Mouse (Mus musculus) limb, embryonic 12.5 days (tissue): ENCODE measurements at regions not wholly inside any gene's neighbourhood (a gene's known extent, or its start where the extent isn't known, plus 50 kb on each side); places are given as distances from the start of the nearest gene placed in this dataset.
A peak's percentile ranks its signal among the peaks of the same experiment; 100 is the strongest.

Experiments
- ATAC-seq: fragments of 200-750 bp; cut with Nextera tagmentation; 2 replicates; pipeline ENCODE4 v1.8.0; 2017; ENCODE audit warnings: low read depth, moderate TSS enrichment; ENCODE audit not compliant: insufficient number of reproducible peaks, insufficient read depth, low FRiP score, low TSS enrichment
- H3K27ac ChIP-seq: fragments of 300-500 bp; sonication (generic); 2 replicates; pipeline ENCODE4 v1.5.1; 2016; ENCODE audit warnings: mild to moderate bottlenecking, moderate library complexity
- H3K27me3 ChIP-seq: fragments of 300-500 bp; sonication (generic); 2 replicates; pipeline ENCODE4 v1.6.1; 2016; ENCODE audit warnings: mild to moderate bottlenecking, moderate library complexity
- H3K36me3 ChIP-seq: fragments of 300-500 bp; sonication (generic); 2 replicates; pipeline ENCODE4 v1.6.1; 2016; ENCODE audit warnings: mild to moderate bottlenecking, moderate library complexity
- H3K4me1 ChIP-seq: fragments of 300-500 bp; sonication (generic); replicated peaks from 2 replicates; pipeline ENCODE4 v1.6.1; 2016
- H3K4me2 ChIP-seq: fragments of 300-500 bp; sonication (generic); 2 replicates; pipeline ENCODE4 v1.6.1; 2016; ENCODE audit warnings: mild to moderate bottlenecking, moderate library complexity
- H3K4me3 ChIP-seq: fragments of 300-500 bp; sonication (generic); replicated peaks from 2 replicates; pipeline ENCODE4 v1.5.1; 2016; ENCODE audit warnings: mild to moderate bottlenecking
- H3K9ac ChIP-seq: fragments of 300-500 bp; sonication (generic); replicated peaks from 2 replicates; pipeline ENCODE4 v1.6.1; 2016; ENCODE audit warnings: mild to moderate bottlenecking, moderate library complexity
- H3K9me3 ChIP-seq: fragments of 300-500 bp; sonication (generic); 2 replicates; pipeline ENCODE4 v1.6.1; 2016; ENCODE audit warnings: mild to moderate bottlenecking, moderate library complexity
- WGBS: fragments of 180-500 bp; shearing (Covaris S2); methylation state at CpG from one replicate; pipeline ENCODE4 v1.1.7; 2016; 5-methylcytosine and 5-hydroxymethylcytosine counted together

- Histone ChIP-seq H3K4me1 (0 out of 2 replicates have a peak, but pooled peaks cover 8% of the 10 kb centered on the region), H3K27me3 (peaks cover 4% of the 10 kb centered on the region; the same call in 1 of the 2 replicates), H3K36me3 (no peaks in the 10 kb centered on the region), H3K27ac (no peak overlapping the region), H3K4me2 (no peak overlapping the region), H3K4me3 (no peak overlapping the region), H3K9me3 (no peaks in the 10 kb centered on the region), H3K9ac (no peak overlapping the region)
- no peak for ATAC-seq
- 38% methylated on average over 5 of the region's 5 CpGs for whole genome bisulfite sequencing
Observed at GRCm38 (mm10) chr17:4806051-4806450, 188.1 kb upstream of the Arid1b start.

DNA sequence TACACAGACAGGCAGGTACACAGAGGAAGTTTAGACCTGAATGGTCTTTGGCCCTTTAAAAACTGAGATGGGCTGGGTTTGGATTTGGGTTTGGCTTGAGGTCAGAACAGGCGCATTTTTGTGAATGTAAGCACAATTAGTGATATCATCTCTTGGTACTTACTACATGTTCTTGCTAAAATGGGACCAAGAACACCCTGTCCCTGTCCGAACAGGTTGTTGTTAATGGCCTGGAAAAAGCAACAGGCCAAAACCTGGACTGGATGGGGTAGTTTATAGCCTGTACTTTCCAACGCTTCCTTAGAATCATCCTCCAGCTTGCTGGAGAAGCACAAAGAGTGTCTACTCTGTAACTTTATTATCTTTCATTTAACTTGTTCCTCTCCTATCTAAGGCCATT, 185.2 kb upstream of the Arid1b start:
- Histone ChIP-seq H3K4me3 (no peak overlapping the region), H3K9ac (no peak overlapping the region), H3K9me3 (no peaks in the 10 kb centered on the region), H3K4me2 (no peak overlapping the region), H3K27me3 (peaks cover 4% of the 10 kb centered on the region; the same call in 1 of the 2 replicates), H3K4me1 (0 out of 2 replicates have a peak, but pooled peaks cover 8% of the 10 kb centered on the region), H3K36me3 (no peaks in the 10 kb centered on the region), H3K27ac (no peak overlapping the region)
- WGBS = 86% methylated on average over 3 of the region's 3 CpGs
- ATAC-seq = no peak

- Histone ChIP-seq H3K9me3 (no peaks in the 10 kb centered on the region), H3K4me1 (no peaks in the 10 kb centered on the region), H3K27ac (no peak overlapping the region), H3K4me3 (no peak overlapping the region), H3K4me2 (no peak overlapping the region), H3K36me3 (no peaks in the 10 kb centered on the region), H3K27me3 (peaks cover 10% of the 10 kb centered on the region), H3K9ac (no peak overlapping the region)
- 97% methylated on average over 3 of the region's 3 CpGs for WGBS
- ATAC-seq = no peak
Observed at GRCm38 (mm10) chr17:4813232-4813631, 180.9 kb upstream of the Arid1b start.

DNA sequence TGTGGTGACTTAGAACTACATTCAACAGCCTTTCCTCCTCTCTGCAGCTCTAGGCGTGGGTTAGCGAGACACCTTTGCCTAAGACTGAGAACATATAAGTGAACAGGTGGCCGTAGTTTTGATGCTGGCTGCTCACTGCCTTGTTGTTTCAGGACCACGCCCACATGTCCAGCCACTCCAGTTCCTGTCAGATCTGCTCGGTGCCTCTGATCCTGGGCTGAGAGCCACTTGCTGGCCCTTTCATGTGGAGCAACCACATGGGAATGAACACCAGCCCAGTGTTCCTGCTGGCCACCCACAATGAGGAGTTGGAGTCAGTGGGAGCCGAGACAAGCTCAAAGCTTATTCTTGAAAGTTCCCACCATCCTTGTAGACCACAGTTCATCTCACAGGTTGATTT, 180.5 kb upstream of the Arid1b start:
- no peak for ATAC-seq
- H3K9me3 ChIP-seq = no peaks in the 10 kb centered on the region
- H3K4me1 ChIP-seq = no peaks in the 10 kb centered on the region
- no peak overlapping the region for H3K9ac ChIP-seq
- no peak overlapping the region for H3K4me3 ChIP-seq
- WGBS = 81% methylated on average over 6 of the region's 6 CpGs
- peaks cover 8% of the 10 kb centered on the region for H3K27me3 ChIP-seq
- H3K36me3 ChIP-seq = no peaks in the 10 kb centered on the region
- H3K27ac ChIP-seq = no peak overlapping the region
- H3K4me2 ChIP-seq = no peak overlapping the region

GRCm38 (mm10) chr17:4825221-4825895, 168.8 kb upstream of the Arid1b start:
- Histone ChIP-seq H3K9me3 (no peaks in the 10 kb centered on the region), H3K9ac (no peak overlapping the region), H3K4me1 (peaks cover 8% of the 10 kb centered on the region; the same call in 1 of the 2 replicates), H3K27me3 (no peaks in the 10 kb centered on the region), H3K36me3 (no peaks in the 10 kb centered on the region), H3K27ac (no peak overlapping the region), H3K4me3 (no peak overlapping the region), H3K4me2 (no peak overlapping the region)
- WGBS = 50% methylated on average over 8 of the region's 8 CpGs
- no peak for ATAC-seq

DNA sequence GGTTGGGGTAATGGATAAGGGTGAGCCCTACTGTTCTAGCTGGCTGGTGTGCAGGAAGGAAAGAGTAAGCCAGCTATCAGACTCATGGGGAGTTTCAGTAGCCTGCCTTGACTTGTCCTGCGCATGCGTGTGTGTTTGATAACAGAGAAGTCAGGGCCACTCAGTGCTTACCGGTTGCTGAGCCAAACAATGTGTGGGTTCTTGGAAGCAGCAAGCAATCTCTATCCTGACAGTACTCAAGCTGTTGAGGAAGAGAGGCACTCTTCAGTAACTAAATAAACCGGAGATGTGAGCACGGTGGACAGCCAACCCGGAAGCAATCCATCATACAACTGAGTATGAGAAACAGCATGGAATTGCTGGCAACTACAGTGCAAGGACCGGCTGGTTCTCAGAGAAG, 160.1 kb upstream of the Arid1b start:
- Histone ChIP-seq H3K27ac (no peak overlapping the region), H3K4me1 (no peaks in the 10 kb centered on the region), H3K4me3 (no peak overlapping the region), H3K9me3 (no peaks in the 10 kb centered on the region), H3K36me3 (no peaks in the 10 kb centered on the region), H3K9ac (no peak overlapping the region), H3K4me2 (no peak overlapping the region), H3K27me3 (no peaks in the 10 kb centered on the region)
- 79% methylated on average over 7 of the region's 7 CpGs for WGBS
- ATAC-seq = no peak

DNA sequence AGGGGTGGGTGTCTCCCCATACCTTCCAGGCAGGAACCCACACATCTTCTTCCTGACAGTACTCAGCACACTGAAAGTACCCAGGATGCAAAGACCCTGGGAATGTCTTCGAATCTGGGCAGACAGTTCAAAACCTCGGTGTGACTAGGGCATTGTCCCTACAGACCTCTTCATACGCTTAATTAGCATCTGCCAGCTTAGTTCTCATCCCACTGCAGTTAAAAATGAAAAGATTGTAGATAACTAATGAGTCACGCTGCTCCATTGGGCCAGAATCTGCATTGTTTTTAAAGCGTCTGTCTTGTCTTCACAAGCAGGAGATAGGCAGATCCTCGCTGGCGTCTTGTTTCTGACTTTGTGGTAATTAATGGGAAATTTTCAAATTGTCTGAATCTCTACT, 159.6 kb upstream of the Arid1b start:
- WGBS = 90% methylated on average over 7 of the region's 7 CpGs
- no peak overlapping the region for H3K4me3 ChIP-seq
- no peaks in the 10 kb centered on the region for H3K36me3 ChIP-seq
- H3K9ac ChIP-seq = no peak overlapping the region
- H3K4me2 ChIP-seq = no peak overlapping the region
- no peaks in the 10 kb centered on the region for H3K9me3 ChIP-seq
- ATAC-seq = no peak
- H3K27me3 ChIP-seq = no peaks in the 10 kb centered on the region
- no peak overlapping the region for H3K27ac ChIP-seq
- H3K4me1 ChIP-seq = no peaks in the 10 kb centered on the region

- Histone ChIP-seq H3K9ac (no peak overlapping the region), H3K27me3 (no peaks in the 10 kb centered on the region), H3K4me1 (no peaks in the 10 kb centered on the region), H3K4me2 (no peak overlapping the region), H3K4me3 (no peak overlapping the region), H3K36me3 (no peaks in the 10 kb centered on the region), H3K27ac (no peak overlapping the region), H3K9me3 (no peaks in the 10 kb centered on the region)
- ATAC-seq = no peak
- 70% methylated on average over 8 of the region's 8 CpGs for WGBS
Observed at GRCm38 (mm10) chr17:4835065-4835705, 158.9 kb upstream of the Arid1b start.

GRCm38 (mm10) chr17:4840123-4840522, 154.0 kb upstream of the Arid1b start:
- 90% methylated on average over 3 of the region's 3 CpGs for WGBS
- H3K27me3 ChIP-seq = no peaks in the 10 kb centered on the region
- H3K4me2 ChIP-seq = no peak overlapping the region
- H3K9ac ChIP-seq = no peak overlapping the region
- no peak overlapping the region for H3K27ac ChIP-seq
- no peak for ATAC-seq
- H3K4me1 ChIP-seq = no peaks in the 10 kb centered on the region
- H3K36me3 ChIP-seq = no peaks in the 10 kb centered on the region
- H3K9me3 ChIP-seq = no peaks in the 10 kb centered on the region
- no peak overlapping the region for H3K4me3 ChIP-seq

DNA sequence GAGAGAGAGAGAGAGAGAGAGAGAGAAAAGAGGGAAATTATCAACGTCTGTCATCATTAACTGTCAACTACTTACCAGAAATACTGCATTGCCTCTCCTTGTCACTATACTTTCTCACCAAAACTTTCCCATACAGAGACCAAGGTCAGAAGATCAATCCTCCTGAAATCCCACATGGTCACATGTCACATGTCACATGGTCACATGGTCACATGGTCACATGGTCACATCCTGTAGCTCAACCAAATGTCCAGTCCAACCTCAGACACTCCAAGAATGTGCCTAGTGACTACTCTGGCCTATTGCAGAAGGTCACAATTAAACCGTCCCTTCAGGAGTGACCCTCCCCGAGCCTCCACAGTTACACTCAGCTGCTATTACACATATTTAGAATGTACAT, 135.8 kb upstream of the Arid1b start:
- 89% methylated on average over 3 of the region's 3 CpGs for WGBS
- Histone ChIP-seq H3K9ac (no peak overlapping the region), H3K9me3 (no peaks in the 10 kb centered on the region), H3K27ac (no peak overlapping the region), H3K4me1 (no peaks in the 10 kb centered on the region), H3K4me2 (no peak overlapping the region), H3K27me3 (no peaks in the 10 kb centered on the region), H3K36me3 (no peaks in the 10 kb centered on the region), H3K4me3 (no peak overlapping the region)
- no peak for ATAC-seq

DNA sequence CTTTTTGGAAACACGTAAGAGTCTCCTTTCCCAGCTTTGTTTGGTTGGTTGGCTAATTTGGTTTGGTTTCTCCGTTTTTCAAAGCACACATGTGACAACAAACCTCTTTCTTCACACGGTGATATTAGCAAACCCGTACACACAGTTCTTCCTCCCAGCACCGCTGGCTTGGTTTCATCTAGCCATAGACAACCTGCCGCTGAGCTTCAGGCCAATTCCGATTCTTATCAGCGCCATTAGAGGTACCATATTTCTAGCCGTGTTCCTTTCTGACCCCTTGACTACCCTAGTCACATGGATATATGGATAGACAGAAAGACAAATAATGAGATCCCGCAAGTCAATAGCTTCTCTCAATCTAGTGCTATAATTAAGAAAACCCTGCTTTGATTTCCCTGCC, 129.2 kb upstream of the Arid1b start:
- Histone ChIP-seq H3K9ac (no peak overlapping the region), H3K36me3 (no peaks in the 10 kb centered on the region), H3K9me3 (no peaks in the 10 kb centered on the region), H3K4me3 (no peak overlapping the region), H3K4me1 (peaks cover 14% of the 10 kb centered on the region), H3K27ac (no peak overlapping the region), H3K4me2 (no peak overlapping the region), H3K27me3 (no peaks in the 10 kb centered on the region)
- 88% methylated on average over 10 of the region's 10 CpGs for WGBS
- no peak for ATAC-seq

DNA sequence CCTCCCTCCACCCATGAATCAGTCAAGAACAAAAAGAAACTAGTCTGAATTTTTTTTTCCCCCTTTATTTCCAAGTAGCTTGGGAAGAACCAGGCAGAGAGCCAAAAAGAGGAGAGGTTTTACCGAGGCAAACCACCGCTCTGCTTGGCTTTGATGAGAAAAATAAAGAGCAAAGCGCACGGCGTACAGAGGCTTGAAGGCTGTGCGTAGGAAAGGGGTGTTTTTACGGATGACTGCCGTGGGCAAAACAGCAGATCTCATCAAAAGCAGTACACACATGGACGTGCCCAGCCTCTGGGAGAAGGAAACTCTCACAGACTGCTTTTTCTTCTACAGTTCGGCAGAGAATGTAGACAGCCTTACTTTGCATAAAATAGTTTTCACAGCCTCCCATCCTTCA, 128.5 kb upstream of the Arid1b start:
- no peak for ATAC-seq
- Histone ChIP-seq H3K27me3 (no peaks in the 10 kb centered on the region), H3K9ac (no peak overlapping the region), H3K4me2 (peak overlapping the region; percentile 1; the same call in 1 of the 2 replicates), H3K27ac (peak overlapping the region; percentile 56; the same call in 1 of the 2 replicates), H3K4me1 (peaks cover 14% of the 10 kb centered on the region), H3K4me3 (no peak overlapping the region), H3K9me3 (no peaks in the 10 kb centered on the region), H3K36me3 (no peaks in the 10 kb centered on the region)
- WGBS = 43% methylated on average over 10 of the region's 10 CpGs
